Mouse (Mus musculus): ENCODE data around the gene Ate1.

- peak; percentile 89 for TF ChIP-seq CTCF (IDR thresholded peaks at IDR 0.05; ENCODE audit: control insufficient read depth, insufficient read depth, low read length)
- TF ChIP-seq POLR2A (IDR thresholded peaks at IDR 0.05; ENCODE audit: borderline replicate concordance, control insufficient read depth, low read depth, low read length): peak; percentile 67
Measured at GRCm38 (mm10) chr7:130546791-130547484, 26.8 kb upstream of the Ate1 start.
